Mouse (Mus musculus) bone marrow, adult 2 months (tissue): Measurements from ENCODE around the gene Paqr9.

Experiments
- CTCF ChIP-seq: fragments of 200-500 bp; IDR thresholded peaks from 2 replicates; pipeline ENCODE4 v1.5.1; 2011; ENCODE audit warnings: low read length, control low read depth; ENCODE audit not compliant: control insufficient read depth, insufficient read depth
- POLR2A ChIP-seq: fragments of 200-500 bp; IDR thresholded peaks from 2 replicates; pipeline ENCODE4 v1.6.1; 2011; ENCODE audit warnings: low read depth, mild to moderate bottlenecking, control low read depth, low read length, borderline replicate concordance; ENCODE audit not compliant: control insufficient read depth

GRCm38 (mm10) chr9:95603316-95603715 lies 43.9 kb downstream of the Paqr9 start:
- TF ChIP-seq CTCF (no peak), POLR2A (no peak)
